Mouse (Mus musculus) ES-Bruce4 (cell line): Measurements from ENCODE around the gene Kpna2. TPM values are rescaled to one million over a fixed set of nuclear protein-coding genes. Genes with fewer than 3 reads are reported as not detected.

ENCODE experiments used
- H3K27ac ChIP-seq: 2 replicates; pipeline ENCODE4 v1.5.1; 2012; ENCODE audit warnings: low read length, inconsistent platforms; ENCODE audit not compliant: insufficient read depth
- H3K27me3 ChIP-seq: 2 replicates; pipeline ENCODE4 v1.6.1; 2012; ENCODE audit warnings: mild to moderate bottlenecking, low read length, inconsistent platforms; ENCODE audit not compliant: control insufficient read depth, poor library complexity, insufficient read depth, severe bottlenecking
- H3K36me3 ChIP-seq: 2 replicates; pipeline ENCODE4 v1.6.1; 2012; ENCODE audit warnings: inconsistent platforms, mild to moderate bottlenecking, low read length, moderate library complexity; ENCODE audit not compliant: control insufficient read depth, poor library complexity, insufficient read depth, severe bottlenecking
- H3K4me1 ChIP-seq: one replicate; pipeline ENCODE4 v1.8.1; 2011; ENCODE audit warnings: low read length; ENCODE audit not compliant: control insufficient read depth, insufficient read depth
- H3K4me3 ChIP-seq: 2 replicates; pipeline ENCODE4 v1.5.1; 2011; ENCODE audit warnings: low read depth, mild to moderate bottlenecking, low read length
- H3K9ac ChIP-seq: 2 replicates; pipeline ENCODE4 v1.6.1; 2012; ENCODE audit warnings: low read depth, mild to moderate bottlenecking, inconsistent platforms; ENCODE audit not compliant: poor library complexity, severe bottlenecking
- H3K9me3 ChIP-seq: replicated peaks from 2 replicates; pipeline ENCODE4 v1.6.1; 2012; ENCODE audit warnings: mild to moderate bottlenecking, low read length, inconsistent platforms; ENCODE audit not compliant: control insufficient read depth, poor library complexity, insufficient read depth, severe bottlenecking
- CTCF ChIP-seq: IDR thresholded peaks from one replicate; pipeline ENCODE4 v1.8.1; 2011; ENCODE audit warnings: low read depth, low read length
- EP300 ChIP-seq: IDR thresholded peaks from 2 replicates; pipeline ENCODE4 v1.6.1; 2011; ENCODE audit warnings: low read depth, low read length; ENCODE audit not compliant: insufficient read depth
- POLR2A ChIP-seq: IDR thresholded peaks from one replicate; pipeline ENCODE4 v1.8.1; 2011; ENCODE audit warnings: low read length; ENCODE audit not compliant: insufficient read depth
- polyA plus RNA-seq: library from polyadenylated mRNA; stranded (reverse); fragments of >200 nt; gene quantifications from 2 replicates; pipeline ENCODE4 v1.2.4, GENCODE M21; 2011; ENCODE audit warnings: low read depth; ENCODE audit not compliant: missing spikeins, insufficient read depth, insufficient read length

Gene Kpna2
- polyA plus RNA-seq, 1 experiment = 487 TPM

- Histone ChIP-seq H3K36me3 (no peaks in the 10 kb centered on the region), H3K27ac (no peak overlapping the region)
These were observed 23.1 kb downstream of the Kpna2 start for GRCm38 (mm10) chr11:106976194-106976593.

DNA sequence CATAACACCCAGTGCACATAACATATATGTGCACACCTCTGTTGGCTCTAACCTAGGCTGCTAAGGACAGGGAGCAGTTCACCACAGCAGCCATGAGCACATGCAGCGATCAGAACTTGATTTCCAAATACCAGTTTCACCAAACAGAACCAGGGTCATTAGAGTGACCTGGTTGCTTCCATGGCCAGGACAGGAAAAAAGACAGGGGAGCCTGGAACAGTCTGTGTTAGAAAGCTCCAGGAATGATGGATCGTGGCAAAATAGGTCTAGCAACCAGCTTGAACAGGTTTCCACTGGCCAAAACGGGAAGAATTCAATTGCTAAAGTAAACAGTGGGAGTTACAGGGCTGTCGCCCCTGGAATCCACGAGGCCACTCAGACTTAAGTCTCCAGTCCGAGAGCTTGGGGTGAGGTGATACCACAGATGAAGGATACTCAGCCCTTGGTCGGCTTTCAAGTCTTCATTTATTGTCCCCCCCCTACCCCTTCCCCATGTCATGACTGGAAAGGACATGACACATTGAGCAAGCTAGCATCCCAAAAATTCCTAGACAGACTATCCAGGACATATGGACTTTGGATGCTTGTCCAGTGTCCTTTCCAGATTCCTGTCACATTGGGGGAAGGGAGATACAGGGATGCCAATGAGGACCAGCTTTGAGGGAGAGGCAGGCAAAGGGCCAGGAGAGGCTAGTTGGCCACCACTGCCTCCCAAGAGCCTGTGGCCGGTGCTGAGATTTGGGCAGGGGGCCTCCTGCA, 23.7 kb downstream of the Kpna2 start:
- Histone ChIP-seq H3K9me3 (no peaks in the 10 kb centered on the region), H3K36me3 (no peaks in the 10 kb centered on the region), H3K9ac (no peak overlapping the region), H3K4me3 (no peak overlapping the region), H3K27ac (no peak overlapping the region), H3K27me3 (no peaks in the 10 kb centered on the region), H3K4me1 (no peaks in the 10 kb centered on the region)
- no peak for TF ChIP-seq POLR2A
- TF ChIP-seq EP300 = no peak
- TF ChIP-seq CTCF = no peak

More at GRCm38 (mm10) chr11:106976194-106976593, 23.1 kb downstream of the Kpna2 start:
- H3K9me3 ChIP-seq = no peaks in the 10 kb centered on the region
- H3K9ac ChIP-seq = no peak overlapping the region
- no peaks in the 10 kb centered on the region for H3K27me3 ChIP-seq
- no peaks in the 10 kb centered on the region for H3K4me1 ChIP-seq
- H3K4me3 ChIP-seq = no peak overlapping the region
- TF ChIP-seq EP300 (no peak), CTCF (no peak), POLR2A (no peak)

DNA sequence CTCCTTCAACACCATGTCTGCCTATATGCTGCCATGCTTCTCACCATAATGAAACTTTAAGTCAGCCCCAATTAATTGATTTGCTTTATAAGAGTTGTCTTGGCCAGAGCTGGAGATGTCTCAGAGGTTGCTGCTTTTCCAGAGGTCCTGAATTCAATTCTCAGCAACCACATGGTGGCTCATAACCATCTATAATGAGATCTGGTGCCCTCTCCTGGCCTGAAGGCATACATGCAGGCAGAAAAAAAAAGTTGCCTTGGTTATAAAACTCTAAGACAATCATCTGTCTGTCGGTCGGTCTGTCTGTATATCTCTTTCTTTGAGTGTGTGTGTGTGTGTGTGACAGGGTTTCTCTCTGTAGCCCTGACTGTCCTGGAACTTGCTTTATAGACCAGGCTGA, 24.9 kb downstream of the Kpna2 start:
- H3K4me3 ChIP-seq = no peak overlapping the region
- no peak overlapping the region for H3K27ac ChIP-seq
- no peaks in the 10 kb centered on the region for H3K27me3 ChIP-seq
- no peaks in the 10 kb centered on the region for H3K4me1 ChIP-seq
- no peaks in the 10 kb centered on the region for H3K36me3 ChIP-seq
- no peak overlapping the region for H3K9ac ChIP-seq
- no peaks in the 10 kb centered on the region for H3K9me3 ChIP-seq
- TF ChIP-seq CTCF (no peak), EP300 (no peak), POLR2A (no peak)

DNA sequence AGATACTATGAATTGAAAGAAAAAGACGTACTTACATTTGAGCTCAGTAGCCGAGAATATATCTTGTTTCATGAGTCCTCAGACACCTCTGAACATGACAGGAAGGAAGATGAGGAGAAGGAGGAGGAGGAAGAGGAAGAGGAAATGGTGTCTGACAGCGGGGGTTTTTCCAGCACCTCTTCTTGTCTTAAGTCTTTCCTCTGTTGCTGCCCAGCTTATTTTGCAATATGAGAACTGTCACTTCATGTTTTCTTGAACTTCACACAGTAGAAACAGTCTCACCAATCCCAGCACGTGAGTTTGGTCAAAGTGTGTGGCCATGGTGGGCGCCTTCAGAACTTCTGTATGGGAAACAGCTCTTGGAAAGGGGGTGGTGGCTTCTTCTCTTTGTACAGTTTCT, 26.3 kb downstream of the Kpna2 start:
- no peak overlapping the region for H3K27ac ChIP-seq
- TF ChIP-seq CTCF = no peak
- no peak for TF ChIP-seq EP300
- no peak for TF ChIP-seq POLR2A
- no peaks in the 10 kb centered on the region for H3K27me3 ChIP-seq
- H3K9ac ChIP-seq = no peak overlapping the region
- H3K36me3 ChIP-seq = no peaks in the 10 kb centered on the region
- no peaks in the 10 kb centered on the region for H3K9me3 ChIP-seq
- no peaks in the 10 kb centered on the region for H3K4me1 ChIP-seq
- no peak overlapping the region for H3K4me3 ChIP-seq

- H3K27me3 ChIP-seq = no peaks in the 10 kb centered on the region
- no peak overlapping the region for H3K4me3 ChIP-seq
- TF ChIP-seq POLR2A = no peak
- no peak for TF ChIP-seq EP300
- no peak for TF ChIP-seq CTCF
- H3K9ac ChIP-seq = no peak overlapping the region
- no peaks in the 10 kb centered on the region; the same call in 1 of the 2 replicates for H3K9me3 ChIP-seq
- H3K27ac ChIP-seq = no peak overlapping the region
- H3K36me3 ChIP-seq = no peaks in the 10 kb centered on the region
- H3K4me1 ChIP-seq = no peaks in the 10 kb centered on the region
These were observed 29.5 kb downstream of the Kpna2 start for GRCm38 (mm10) chr11:106969798-106970197.

- no peak overlapping the region for H3K27ac ChIP-seq
- TF ChIP-seq CTCF (no peak), POLR2A (no peak), EP300 (no peak)
- no peak overlapping the region for H3K4me3 ChIP-seq
- H3K27me3 ChIP-seq = no peaks in the 10 kb centered on the region
- H3K36me3 ChIP-seq = no peaks in the 10 kb centered on the region
- H3K9me3 ChIP-seq = no peaks in the 10 kb centered on the region; the same call in 1 of the 2 replicates
- H3K4me1 ChIP-seq = no peaks in the 10 kb centered on the region
- no peak overlapping the region for H3K9ac ChIP-seq
These were observed 31.7 kb downstream of the Kpna2 start for GRCm38 (mm10) chr11:106967630-106968029.
